Mouse (Mus musculus) granulocyte monocyte progenitor cell, adult 5-6 weeks (primary cell): ENCODE measurements around the gene Rbm45. TPM values are rescaled to one million over a fixed set of nuclear protein-coding genes. Genes with fewer than 3 reads are reported as not detected.

ENCODE experiments used
- ATAC-seq: replicated peaks from 2 replicates; pipeline ENCODE4 v1.8.0; 2016; ENCODE audit warnings: mild to moderate bottlenecking, moderate TSS enrichment, inconsistent platforms; ENCODE audit not compliant: poor library complexity, severe bottlenecking
- total RNA-seq, 2 experiments: library from RNA; stranded (forward) in 1 of 2; stranded (reverse) in 1 of 2; fragments of 200-712, 200-1000 nt in 1 of 2; fragments of >200 nt in 1 of 2; fragmentation: Nextera tagmentation in 1 of 2; gene quantifications; 2 replicates each; pipeline ENCODE4 v1.2.3; 2014 to 2017

Gene Rbm45
- total RNA-seq, 2 experiments from 2014 or later = 20.0 to 49.8 TPM

- no peak for ATAC-seq
Measured at GRCm38 (mm10) chr2:76374544-76375206, 4.9 kb downstream of the Rbm45 start.

- ATAC-seq = no peak
Measured at GRCm38 (mm10) chr2:76378646-76379045, 8.9 kb downstream of the Rbm45 start.

DNA sequence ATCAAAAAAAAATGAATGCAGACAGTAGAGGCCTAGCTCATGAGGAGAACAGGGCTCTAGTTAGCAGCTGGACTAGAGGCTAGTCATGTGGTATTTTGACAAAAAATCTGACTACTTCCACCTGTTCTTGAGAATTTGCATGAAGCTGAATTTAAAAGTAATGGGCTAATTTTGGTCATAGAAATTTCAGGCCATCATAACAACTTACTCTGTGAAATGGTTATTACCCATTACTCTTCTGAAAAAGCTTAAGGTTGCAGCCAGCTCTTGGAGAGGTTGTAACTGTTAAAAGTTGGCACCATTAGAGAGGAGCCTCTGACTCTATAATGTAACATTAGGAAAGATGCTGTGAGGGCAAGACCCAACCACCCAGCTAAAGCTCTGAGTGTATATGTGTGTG lies 16.7 kb downstream of the Rbm45 start:
- no peak for ATAC-seq

GRCm38 (mm10) chr2:76400178-76400577 lies 30.4 kb downstream of the Rbm45 start:
- ATAC-seq = no peak

- no peak for ATAC-seq
Measured at GRCm38 (mm10) chr2:76405596-76406150, 35.9 kb downstream of the Rbm45 start.

DNA sequence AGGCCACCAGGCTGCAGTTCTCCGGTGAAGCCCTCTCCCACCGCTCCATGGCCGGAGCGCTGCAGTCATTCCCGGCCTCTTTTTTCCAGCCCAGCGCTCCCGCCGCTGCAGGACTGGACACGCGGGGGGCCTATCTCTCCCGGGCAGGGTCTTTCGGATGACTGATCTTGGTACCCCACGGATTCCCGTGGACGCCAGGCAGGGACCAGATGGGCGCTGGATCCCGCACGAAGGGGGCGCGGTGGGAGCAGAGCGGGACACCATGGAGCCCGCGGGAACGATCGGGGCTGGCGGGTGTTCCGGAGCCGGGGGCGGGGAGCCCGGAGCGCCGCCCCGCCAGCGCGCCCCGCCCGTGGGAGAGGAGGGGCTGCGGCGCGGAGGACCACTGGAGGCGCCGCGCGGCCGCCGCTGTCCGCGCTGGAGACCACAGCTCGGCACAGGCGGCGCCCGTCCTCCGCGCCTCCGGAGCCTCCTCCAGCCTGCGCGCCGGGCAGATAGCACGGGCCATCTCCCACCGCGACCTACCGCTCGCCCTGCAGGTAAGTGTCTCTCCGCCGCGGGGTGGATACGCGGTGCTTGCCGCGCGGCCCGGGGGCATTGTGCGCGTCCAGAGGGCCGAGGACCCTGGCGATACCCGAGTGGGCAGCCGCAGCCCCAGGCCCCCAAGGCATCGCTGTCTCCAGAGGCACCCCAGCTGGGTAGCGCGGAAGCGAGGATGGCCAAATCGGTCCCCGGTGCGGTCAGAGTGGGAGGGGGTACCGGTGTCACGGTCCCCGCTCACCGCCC lies 36.6 kb downstream of the Rbm45 start, which contains the start of gene Osbpl6:
TSS of gene Osbpl6 (plus strand) at position 358 of the 786 bp plus-strand sequence.
- peak; percentile 65 for ATAC-seq

DNA sequence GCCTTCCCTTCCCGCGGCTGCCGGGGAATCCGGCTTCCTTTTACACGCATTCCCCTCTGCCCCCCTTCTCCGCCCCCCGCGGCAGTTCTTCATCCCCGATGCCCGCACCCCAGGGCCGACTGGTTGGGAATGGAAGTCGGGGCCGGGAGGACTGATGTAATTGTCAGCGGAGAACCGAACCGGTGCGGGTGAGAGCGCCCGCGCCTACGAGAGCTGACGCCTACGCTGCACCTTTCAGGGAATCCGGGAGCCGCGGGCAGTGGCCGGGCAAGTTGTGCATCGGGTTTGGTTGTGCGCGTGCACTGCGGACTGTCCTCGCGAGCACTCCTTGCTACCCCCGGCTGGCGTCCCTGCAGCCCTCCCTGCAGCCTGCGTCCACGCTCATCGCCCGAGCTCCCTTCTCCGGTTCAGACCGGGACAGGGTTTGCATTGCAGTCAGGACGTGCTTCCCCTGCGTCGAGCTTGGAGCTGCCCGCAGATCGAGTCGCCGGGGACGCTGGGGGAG lies 37.2 kb downstream of the Rbm45 start:
- peak; percentile 45 for ATAC-seq

DNA sequence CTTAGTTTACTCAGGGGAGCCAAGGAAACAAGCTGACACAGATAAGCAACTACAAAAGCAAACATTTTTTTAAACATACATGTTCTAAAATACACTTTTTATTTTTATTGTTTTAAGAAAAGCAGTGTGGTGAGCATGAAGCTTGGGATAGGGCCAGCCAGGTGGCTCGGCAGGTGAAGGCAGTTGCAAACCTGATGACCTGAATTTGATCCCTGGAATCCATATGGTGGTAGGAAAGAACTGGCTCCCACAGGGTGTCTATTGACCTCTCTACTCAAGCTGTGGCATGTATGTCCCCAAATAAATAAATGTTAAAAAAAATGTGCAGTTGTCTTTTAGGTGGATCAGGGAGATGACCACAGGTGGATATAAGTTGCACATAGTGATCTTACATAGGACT lies 39.7 kb downstream of the Rbm45 start:
- ATAC-seq = no peak

- ATAC-seq = no peak
Measured at GRCm38 (mm10) chr2:76409986-76410385, 40.2 kb downstream of the Rbm45 start.

- ATAC-seq = no peak
Measured at GRCm38 (mm10) chr2:76412924-76413323, 43.1 kb downstream of the Rbm45 start.

- ATAC-seq = no peak
Measured at GRCm38 (mm10) chr2:76417446-76418141, 47.8 kb downstream of the Rbm45 start.

DNA sequence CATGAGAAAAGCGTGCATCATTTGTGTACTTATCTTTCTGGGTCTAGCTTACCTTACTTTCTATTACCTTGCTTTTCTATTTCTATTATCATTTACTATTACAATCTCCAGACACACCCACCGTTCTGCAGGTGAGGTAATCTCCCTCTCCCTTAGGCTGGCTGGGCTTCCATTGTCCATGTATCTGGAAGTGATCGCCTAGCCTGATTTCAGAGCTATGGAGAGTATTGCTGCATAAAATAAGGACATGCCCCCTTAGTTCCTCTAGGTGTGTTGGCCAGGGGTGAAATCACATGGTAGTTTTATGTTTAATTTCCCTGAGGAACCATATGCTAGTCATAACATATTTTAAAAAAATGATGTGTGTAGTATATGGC lies 48.3 kb downstream of the Rbm45 start:
- ATAC-seq = no peak

DNA sequence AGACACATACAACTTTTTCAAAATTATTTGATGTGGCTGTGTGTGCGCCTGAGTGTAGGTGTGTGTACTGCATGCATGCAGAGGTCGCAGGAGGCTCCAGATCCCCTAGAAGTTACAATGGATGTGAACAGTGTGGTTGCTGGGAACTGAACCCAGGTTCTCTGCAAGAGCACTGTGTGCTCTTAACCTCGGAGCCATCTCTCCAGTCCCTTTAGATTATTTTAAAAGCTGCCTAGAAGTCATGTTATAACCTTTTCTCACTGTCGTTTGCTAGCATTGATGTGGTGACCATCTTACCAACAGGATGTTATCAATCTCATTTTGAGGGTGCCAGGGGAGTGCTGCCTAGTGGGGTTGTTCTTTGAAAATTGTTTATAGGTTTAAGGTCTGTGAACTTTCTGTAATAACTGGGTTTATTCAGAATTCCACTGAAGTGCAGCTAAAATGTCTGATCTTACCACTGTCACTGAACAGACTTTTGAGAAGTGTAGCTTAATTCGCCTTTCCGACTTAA lies 51.7 kb downstream of the Rbm45 start:
- no peak for ATAC-seq

- ATAC-seq = no peak
Measured at GRCm38 (mm10) chr2:76426816-76427215, 57.0 kb downstream of the Rbm45 start.

- no peak for ATAC-seq
Measured at GRCm38 (mm10) chr2:76429318-76429717, 59.5 kb downstream of the Rbm45 start.

GRCm38 (mm10) chr2:76429855-76430254 lies 60.1 kb downstream of the Rbm45 start:
- ATAC-seq = no peak

GRCm38 (mm10) chr2:76430539-76430938 lies 60.8 kb downstream of the Rbm45 start:
- no peak for ATAC-seq
